Mouse (Mus musculus) MEL (cell line): Measurements from ENCODE around the gene Brat1. TPM values are rescaled to one million over a fixed set of nuclear protein-coding genes. Genes with fewer than 3 reads are reported as not detected.

Source experiments
- DNase-seq: peaks from one replicate; pipeline ENCODE4 v3.0.0; 2011; ENCODE audit warnings: low read depth, low spot score
- H3K27ac ChIP-seq: 2 replicates; pipeline ENCODE4 v1.5.1; 2012; ENCODE audit warnings: low read depth, mild to moderate bottlenecking, control low read depth, low read length, moderate library complexity; ENCODE audit not compliant: control insufficient read depth
- H3K27me3 ChIP-seq, 2 experiments: fragments of 150-350 bp in 1 of 2; sonication (generic) in 1 of 2; 2 replicates each; pipeline ENCODE4 v1.6.1; 2012; ENCODE audit warnings: low read length in 2 of 2, mild to moderate bottlenecking in 2 of 2, improper control_type of control experiment in 1 of 2, moderate library complexity in 1 of 2; ENCODE audit not compliant: insufficient read depth in 2 of 2, control insufficient read depth in 1 of 2
- H3K36me3 ChIP-seq, 2 experiments: 2 replicates each; pipeline ENCODE4 v1.6.1; 2012 to 2014; ENCODE audit warnings: low read length in 2 of 2, improper control_type of control experiment in 1 of 2, inconsistent platforms in 1 of 2, mild to moderate bottlenecking in 1 of 2; ENCODE audit not compliant: insufficient read depth in 2 of 2, control insufficient read depth in 1 of 2
- H3K4me1 ChIP-seq, 2 experiments: fragments of 150-350 bp in 1 of 2; sonication (generic) in 1 of 2; 2 replicates each; pipeline ENCODE4 v1.6.1; 2012; ENCODE audit warnings: low read length in 2 of 2, improper control_type of control experiment in 1 of 2, mild to moderate bottlenecking in 1 of 2; ENCODE audit not compliant: insufficient read depth in 2 of 2, control insufficient read depth in 1 of 2
- H3K4me3 ChIP-seq, 2 experiments: fragments of 150-350 bp in 1 of 2; sonication (generic) in 1 of 2; 2 replicates each; pipeline ENCODE4 v1.5.1; 2012; ENCODE audit warnings: low read depth in 2 of 2, low read length in 2 of 2, mild to moderate bottlenecking in 2 of 2, moderate library complexity in 2 of 2, control low read depth in 1 of 2, improper control_type of control experiment in 1 of 2; ENCODE audit not compliant: control insufficient read depth in 1 of 2, insufficient read depth in 1 of 2
- H3K79me2 ChIP-seq: 2 replicates; pipeline ENCODE4 v1.6.1; 2012; ENCODE audit warnings: mild to moderate bottlenecking, low read length, moderate library complexity; ENCODE audit not compliant: control insufficient read depth, poor library complexity, insufficient read depth
- H3K9ac ChIP-seq: 2 replicates; pipeline ENCODE4 v1.6.1; 2012; ENCODE audit warnings: low read depth, mild to moderate bottlenecking, control low read depth, low read length, moderate library complexity; ENCODE audit not compliant: control insufficient read depth, poor library complexity, severe bottlenecking
- H3K9me3 ChIP-seq: fragments of 150-350 bp; sonication (generic); replicated peaks from 2 replicates; pipeline ENCODE4 v1.6.1; 2012; ENCODE audit warnings: mild to moderate bottlenecking, low read length, improper control_type of control experiment, moderate library complexity; ENCODE audit not compliant: insufficient read depth
- ELF1 ChIP-seq: IDR thresholded peaks from 2 replicates; pipeline ENCODE4 v1.6.1; 2014; ENCODE audit warnings: low read depth, mild to moderate bottlenecking, inconsistent platforms, low read length, improper control_type of control experiment, moderate library complexity
- EP300 ChIP-seq, 2 experiments: IDR thresholded peaks; 2 replicates each; pipeline ENCODE4 v1.6.1; 2011; ENCODE audit warnings: improper control_type of control experiment in 2 of 2, low read length in 2 of 2, low read depth in 1 of 2, mild to moderate bottlenecking in 1 of 2
- GATA1 ChIP-seq: IDR thresholded peaks from 2 replicates; pipeline ENCODE4 v1.6.1; 2011; ENCODE audit warnings: low read depth, low read length, improper control_type of control experiment
- HCFC1 ChIP-seq: IDR thresholded peaks from 2 replicates; pipeline ENCODE4 v1.6.1; 2012; ENCODE audit warnings: low read depth, mild to moderate bottlenecking, inconsistent platforms, low read length, improper control_type of control experiment, moderate library complexity
- MAX ChIP-seq: IDR thresholded peaks from 2 replicates; pipeline ENCODE4 v1.6.1; 2011; ENCODE audit warnings: low read length, improper control_type of control experiment
- MXI1 ChIP-seq: IDR thresholded peaks from 2 replicates; pipeline ENCODE4 v1.6.1; 2011; ENCODE audit warnings: mild to moderate bottlenecking, low read depth, low read length, improper control_type of control experiment
- MYC ChIP-seq: IDR thresholded peaks from 2 replicates; pipeline ENCODE4 v1.6.1; 2011; ENCODE audit warnings: low read depth, mild to moderate bottlenecking, low read length, improper control_type of control experiment, moderate library complexity
- NELFE ChIP-seq: IDR thresholded peaks from 2 replicates; pipeline ENCODE4 v1.6.1; 2011; ENCODE audit warnings: low read depth, low read length, improper control_type of control experiment
- POLR2A ChIP-seq, 2 experiments: IDR thresholded peaks; 2 replicates each; pipeline ENCODE4 v1.6.1; 2011 to 2012; ENCODE audit warnings: low read length in 2 of 2, mild to moderate bottlenecking in 2 of 2, control low read depth in 1 of 2, improper control_type of control experiment in 1 of 2, low read depth in 1 of 2, moderate library complexity in 1 of 2; ENCODE audit not compliant: control insufficient read depth in 1 of 2, insufficient read depth in 1 of 2, poor library complexity in 1 of 2
- POLR2AphosphoS5 ChIP-seq: IDR thresholded peaks from 2 replicates; pipeline ENCODE4 v1.6.1; 2012; ENCODE audit warnings: low read depth, borderline replicate concordance, mild to moderate bottlenecking, inconsistent platforms, low read length, moderate library complexity, mixed read lengths
- RAD21 ChIP-seq: IDR thresholded peaks from 2 replicates; pipeline ENCODE4 v1.6.1; 2011; ENCODE audit warnings: mild to moderate bottlenecking, low read depth, low read length, improper control_type of control experiment
- SIN3A ChIP-seq: IDR thresholded peaks from 2 replicates; pipeline ENCODE4 v1.6.1; 2012; ENCODE audit warnings: low read length, improper control_type of control experiment, inconsistent platforms
- TCF12 ChIP-seq: IDR thresholded peaks from 2 replicates; pipeline ENCODE4 v1.6.1; 2014; ENCODE audit warnings: low read depth, mild to moderate bottlenecking, inconsistent platforms, low read length, improper control_type of control experiment, moderate library complexity
- USF1 ChIP-seq: IDR thresholded peaks from 2 replicates; pipeline ENCODE4 v1.6.1; 2014; ENCODE audit warnings: low read depth, mild to moderate bottlenecking, inconsistent platforms, low read length, improper control_type of control experiment, moderate library complexity
- USF2 ChIP-seq, 2 experiments: IDR thresholded peaks; 2 replicates each; pipeline ENCODE4 v1.6.1; 2011 to 2012; ENCODE audit warnings: improper control_type of control experiment in 2 of 2, low read length in 2 of 2, borderline replicate concordance in 1 of 2, inconsistent platforms in 1 of 2, low read depth in 1 of 2, mild to moderate bottlenecking in 1 of 2; ENCODE audit not compliant: insufficient read depth in 1 of 2
- ZMIZ1 ChIP-seq: IDR thresholded peaks from 2 replicates; pipeline ENCODE4 v1.6.1; 2012; ENCODE audit warnings: low read depth, mild to moderate bottlenecking, inconsistent platforms, low read length, improper control_type of control experiment, moderate library complexity
- ZNF384 ChIP-seq: IDR thresholded peaks from 2 replicates; pipeline ENCODE4 v1.6.1; 2012; ENCODE audit warnings: low read depth, mild to moderate bottlenecking, inconsistent platforms, low read length, improper control_type of control experiment
- polyA plus RNA-seq, 2 experiments: library from polyadenylated mRNA; stranded (reverse) in 1 of 2; unstranded in 1 of 2; fragments of >175 nt in 1 of 2; fragments of >200 nt in 1 of 2; gene quantifications; 2 replicates each; pipeline versions ENCODE4 v1.2.1 to v1.2.4; 2012; ENCODE audit warnings: low replicate concordance in 2 of 2, low read depth in 1 of 2; ENCODE audit not compliant: insufficient read length in 2 of 2, insufficient read depth in 1 of 2, missing spikeins in 1 of 2
- total RNA-seq: library from RNA; depleted of rRNA; stranded (reverse); fragments of 300-350 nt; gene quantifications from 2 replicates; pipeline ENCODE4 v1.2.3, GENCODE M21; 2012

The Brat1 gene
- total and polyA plus RNA-seq, 3 experiments = 13.7 to 14.2 TPM; not detected in 1

DNA sequence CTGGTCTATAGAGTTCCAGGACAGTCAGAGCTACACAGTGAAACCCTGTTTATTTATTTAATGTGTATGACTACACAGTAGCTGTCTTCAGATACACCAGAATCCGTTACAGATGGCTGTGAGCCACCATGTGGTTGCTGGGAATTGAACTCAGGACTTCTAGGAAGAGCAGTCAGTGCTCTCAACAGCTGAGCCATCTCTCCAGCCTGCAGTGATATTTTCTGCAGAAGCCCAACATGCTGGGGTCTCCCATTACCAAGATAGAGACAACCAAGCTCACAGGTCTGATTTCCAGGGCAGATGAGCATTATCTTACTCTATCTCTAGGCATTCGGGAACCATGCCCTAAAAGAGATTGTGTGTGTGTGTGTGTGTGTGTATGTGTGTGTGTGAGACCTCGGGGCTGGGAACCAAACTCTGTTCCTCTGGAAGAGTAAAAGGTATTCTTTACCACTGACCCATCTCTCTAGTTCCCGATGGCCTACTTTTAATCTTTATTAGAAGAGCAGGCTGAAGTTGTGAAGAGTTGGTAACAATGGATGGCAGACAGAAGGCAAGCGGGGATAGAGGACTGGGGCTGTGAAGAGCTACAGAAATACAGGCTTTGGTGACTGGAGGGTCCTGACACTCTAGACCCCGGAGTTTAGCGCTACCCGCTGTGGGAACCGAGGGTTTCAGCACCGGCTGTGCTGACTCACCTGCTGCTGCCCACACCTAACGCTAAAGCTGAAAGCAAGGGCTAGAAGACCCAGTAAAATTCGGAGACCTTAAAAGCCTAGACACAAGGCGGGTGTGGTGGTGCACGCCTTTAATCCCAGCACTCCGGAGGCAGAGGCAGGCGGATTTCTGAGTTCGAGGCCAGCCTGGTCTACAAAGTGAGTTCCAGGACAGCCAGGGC, 1.1 kb upstream of the Brat1 start:
- peak overlapping the region; percentile 88 for H3K27ac ChIP-seq
- H3K4me1 ChIP-seq = peaks cover 0 to 19% of the 10 kb centered on the region in 2 experiments; a peak in 3 of 4 replicates
- H3K79me2 ChIP-seq = peaks cover 4% of the 10 kb centered on the region; the same call in 1 of the 2 replicates
- peak overlapping the region; percentile 76 for H3K9ac ChIP-seq
- H3K9me3 ChIP-seq = no peaks in the 10 kb centered on the region
- no peak for TF ChIP-seq MYC
- TF ChIP-seq POLR2AphosphoS5 = no peak
- no peak for TF ChIP-seq ZNF384
- TF ChIP-seq POLR2A (IDR thresholded peaks at IDR 0.05; ENCODE audit: control insufficient read depth in 1 of 2, insufficient read depth in 1 of 2, low read depth in 1 of 2, low read length in 2 of 2, poor library complexity in 1 of 2) = peak in 1 of 2 experiments; percentile 76; a peak in 2 of 4 replicates
- no peak for TF ChIP-seq USF2 (IDR thresholded peaks at IDR 0.05; ENCODE audit: borderline replicate concordance in 1 of 2, insufficient read depth in 1 of 2, low read depth in 1 of 2, low read length in 2 of 2)
- TF ChIP-seq GATA1 = peak; percentile 31; the same call in 1 of the 2 replicates
- TF ChIP-seq SIN3A = peak; percentile 76
- peak; percentile 74 for DNase-seq
- H3K27me3 ChIP-seq = no peaks in the 10 kb centered on the region
- H3K36me3 ChIP-seq = peaks cover 0 to 17% of the 10 kb centered on the region in 2 experiments; a peak in 2 of 4 replicates
- peak overlapping the region; percentile 46 to 56 for H3K4me3 ChIP-seq

- peak; percentile 56 for DNase-seq
- peaks cover 0 to 20% of the 10 kb centered on the region in 2 experiments; a peak in 3 of 4 replicates for H3K36me3 ChIP-seq
- H3K79me2 ChIP-seq = peaks cover 4% of the 10 kb centered on the region; the same call in 1 of the 2 replicates
- H3K27ac ChIP-seq = peak overlapping the region; percentile 84
- peaks cover 0 to 19% of the 10 kb centered on the region in 2 experiments; a peak in 3 of 4 replicates for H3K4me1 ChIP-seq
- no peaks in the 10 kb centered on the region for H3K9me3 ChIP-seq
- H3K27me3 ChIP-seq = no peaks in the 10 kb centered on the region
- TF ChIP-seq RAD21 = no peak
- TF ChIP-seq USF1 = 0 out of 2 replicates have a peak, but pooled peaks have one; percentile 8
- TF ChIP-seq MYC = peak; percentile 24; the same call in 1 of the 2 replicates
- TF ChIP-seq ZMIZ1 = no peak
- no peak for TF ChIP-seq ELF1
- TF ChIP-seq MXI1 = peak; percentile 70
- peak in 1 of 2 experiments; percentile 24; a peak in 1 of 4 replicates for TF ChIP-seq EP300 (IDR thresholded peaks at IDR 0.05; ENCODE audit: low read depth in 1 of 2, low read length in 2 of 2)
- TF ChIP-seq HCFC1 = 0 out of 2 replicates have a peak, but pooled peaks have one; percentile 20
- TF ChIP-seq MAX = peak; percentile 26; the same call in 1 of the 2 replicates
- peak; percentile 16; the same call in 1 of the 2 replicates for TF ChIP-seq NELFE
- TF ChIP-seq TCF12 = 0 out of 2 replicates have a peak, but pooled peaks have one; percentile 15
- TF ChIP-seq SIN3A = peak; percentile 68
- peak; percentile 67 for TF ChIP-seq ZNF384
- TF ChIP-seq, all 39 proteins: peak for 10
- H3K9ac ChIP-seq = peak overlapping the region; percentile 78
- H3K4me3 ChIP-seq = peak overlapping the region; percentile 73 to 96
Observed at GRCm38 (mm10) chr5:140705501-140706171, 825 bp downstream of the Brat1 start.
